Mouse (Mus musculus): ENCODE measurements at regions not wholly inside any gene's neighbourhood (a gene's known extent, or its start where the extent isn't known, plus 50 kb on each side); places are given as distances from the start of the nearest gene placed in this dataset.
A peak's percentile ranks its signal among the peaks of the same experiment; 100 is the strongest.

- no peaks in the 10 kb centered on the region for H3K36me3 ChIP-seq (ENCODE audit: control insufficient read depth, insufficient read depth, low read length)
- H3K4me2 ChIP-seq: no peak overlapping the region
- no peaks in the 10 kb centered on the region for H3K27me3 ChIP-seq (ENCODE audit: control insufficient read depth, insufficient read depth, low read length)
- no peaks in the 10 kb centered on the region for H3K4me1 ChIP-seq (ENCODE audit: control insufficient read depth, insufficient read depth, low read length)
- H3K9me3 ChIP-seq (ENCODE audit: control insufficient read depth, low read length): no peaks in the 10 kb centered on the region
- DNase-seq (ENCODE audit: low spot score, missing footprints) (no peak), ATAC-seq (ENCODE audit: low FRiP score) (no peak)
- H3K9ac ChIP-seq (ENCODE audit: low read length): no peak overlapping the region
- H3K4me3 ChIP-seq (ENCODE audit: low read depth, low read length): no peak overlapping the region
- no peak overlapping the region for H3K27ac ChIP-seq (ENCODE audit: low read depth, low read length)
Measured at GRCm38 (mm10) chr5:18080761-18081160, 118.4 kb downstream of the Gnat3 start.

GRCm38 (mm10) chr5:18082219-18082618 is 119.9 kb downstream of the Gnat3 start:
- no peak overlapping the region for H3K4me3 ChIP-seq (ENCODE audit: low read depth, low read length)
- H3K4me2 ChIP-seq: no peak overlapping the region
- no peak overlapping the region for H3K9ac ChIP-seq (ENCODE audit: low read length)
- H3K27ac ChIP-seq (ENCODE audit: low read depth, low read length): no peak overlapping the region
- no peak for ATAC-seq (ENCODE audit: low FRiP score)
- no peaks in the 10 kb centered on the region for H3K4me1 ChIP-seq (ENCODE audit: control insufficient read depth, insufficient read depth, low read length)
- DNase-seq (ENCODE audit: low spot score, missing footprints): no peak
- no peaks in the 10 kb centered on the region for H3K9me3 ChIP-seq (ENCODE audit: control insufficient read depth, low read length)
- no peaks in the 10 kb centered on the region for H3K27me3 ChIP-seq (ENCODE audit: control insufficient read depth, insufficient read depth, low read length)
- WGBS: 82% methylated on average over 9 of the region's 9 CpGs
- no peaks in the 10 kb centered on the region for H3K36me3 ChIP-seq (ENCODE audit: control insufficient read depth, insufficient read depth, low read length)

GRCm38 (mm10) chr5:18083789-18084188 is 121.4 kb downstream of the Gnat3 start:
- no peaks in the 10 kb centered on the region for H3K27me3 ChIP-seq (ENCODE audit: control insufficient read depth, insufficient read depth, low read length)
- H3K4me1 ChIP-seq (ENCODE audit: control insufficient read depth, insufficient read depth, low read length): no peaks in the 10 kb centered on the region
- H3K4me3 ChIP-seq (ENCODE audit: low read depth, low read length): no peak overlapping the region
- H3K4me2 ChIP-seq: no peak overlapping the region
- ATAC-seq (ENCODE audit: low FRiP score) (no peak), DNase-seq (ENCODE audit: low spot score, missing footprints) (no peak)
- H3K36me3 ChIP-seq (ENCODE audit: control insufficient read depth, insufficient read depth, low read length): no peaks in the 10 kb centered on the region
- no peaks in the 10 kb centered on the region for H3K9me3 ChIP-seq (ENCODE audit: control insufficient read depth, low read length)
- H3K9ac ChIP-seq (ENCODE audit: low read length): no peak overlapping the region
- 63% methylated on average over 1 of the region's 1 CpGs for WGBS
- H3K27ac ChIP-seq (ENCODE audit: low read depth, low read length): no peak overlapping the region

- no peaks in the 10 kb centered on the region for H3K9me3 ChIP-seq (ENCODE audit: control insufficient read depth, low read length)
- no peaks in the 10 kb centered on the region for H3K27me3 ChIP-seq (ENCODE audit: control insufficient read depth, insufficient read depth, low read length)
Measured at GRCm38 (mm10) chr5:18085456-18085855, 123.1 kb downstream of the Gnat3 start.

GRCm38 (mm10) chr5:18087919-18088445 is 125.6 kb downstream of the Gnat3 start:
- Histone ChIP-seq H3K4me1 (ENCODE audit: control insufficient read depth, insufficient read depth, low read length) (no peaks in the 10 kb centered on the region), H3K27ac (ENCODE audit: low read depth, low read length) (no peak overlapping the region), H3K4me2 (no peak overlapping the region), H3K9me3 (ENCODE audit: control insufficient read depth, low read length) (no peaks in the 10 kb centered on the region), H3K9ac (ENCODE audit: low read length) (no peak overlapping the region), H3K27me3 (ENCODE audit: control insufficient read depth, insufficient read depth, low read length) (no peaks in the 10 kb centered on the region), H3K4me3 (ENCODE audit: low read depth, low read length) (no peak overlapping the region), H3K36me3 (ENCODE audit: control insufficient read depth, insufficient read depth, low read length) (no peaks in the 10 kb centered on the region)
- peak; percentile 86 for ATAC-seq (ENCODE audit: low FRiP score)
- peak; percentile 96 for DNase-seq (ENCODE audit: low spot score, missing footprints)
- 45% methylated on average over 8 of the region's 8 CpGs for whole genome bisulfite sequencing

More at GRCm38 (mm10) chr5:18085456-18085855, 123.1 kb downstream of the Gnat3 start:
- no peak overlapping the region for H3K4me2 ChIP-seq
- H3K36me3 ChIP-seq (ENCODE audit: control insufficient read depth, insufficient read depth, low read length): no peaks in the 10 kb centered on the region
- DNase-seq (ENCODE audit: low spot score, missing footprints): no peak
- whole genome bisulfite sequencing: 98% methylated on average over 2 of the region's 2 CpGs
- no peak overlapping the region for H3K4me3 ChIP-seq (ENCODE audit: low read depth, low read length)
- H3K27ac ChIP-seq (ENCODE audit: low read depth, low read length): no peak overlapping the region
- ATAC-seq (ENCODE audit: low FRiP score): no peak
- H3K9ac ChIP-seq (ENCODE audit: low read length): no peak overlapping the region
- H3K4me1 ChIP-seq (ENCODE audit: control insufficient read depth, insufficient read depth, low read length): no peaks in the 10 kb centered on the region

GRCm38 (mm10) chr5:18089956-18090355 is 127.6 kb downstream of the Gnat3 start:
- no peaks in the 10 kb centered on the region for H3K4me1 ChIP-seq (ENCODE audit: control insufficient read depth, insufficient read depth, low read length)
- 46% methylated on average over 2 of the region's 2 CpGs for WGBS
- no peak for DNase-seq (ENCODE audit: low spot score, missing footprints)
- no peaks in the 10 kb centered on the region for H3K9me3 ChIP-seq (ENCODE audit: control insufficient read depth, low read length)
- ATAC-seq (ENCODE audit: low FRiP score): no peak
- H3K4me2 ChIP-seq: no peak overlapping the region
- H3K27ac ChIP-seq (ENCODE audit: low read depth, low read length): no peak overlapping the region
- H3K27me3 ChIP-seq (ENCODE audit: control insufficient read depth, insufficient read depth, low read length): no peaks in the 10 kb centered on the region
- no peak overlapping the region for H3K9ac ChIP-seq (ENCODE audit: low read length)
- H3K4me3 ChIP-seq (ENCODE audit: low read depth, low read length): no peak overlapping the region
- H3K36me3 ChIP-seq (ENCODE audit: control insufficient read depth, insufficient read depth, low read length): no peaks in the 10 kb centered on the region

GRCm38 (mm10) chr5:18114905-18115689 is 152.7 kb downstream of the Gnat3 start:
- H3K9ac ChIP-seq (ENCODE audit: low read length): no peak overlapping the region
- H3K27ac ChIP-seq (ENCODE audit: low read depth, low read length): no peak overlapping the region
- H3K4me2 ChIP-seq: no peak overlapping the region
- no peak overlapping the region for H3K4me3 ChIP-seq (ENCODE audit: low read depth, low read length)
- 39% methylated on average over 3 of the region's 3 CpGs for WGBS
- H3K27me3 ChIP-seq (ENCODE audit: control insufficient read depth, insufficient read depth, low read length): no peaks in the 10 kb centered on the region
- DNase-seq (ENCODE audit: low spot score, missing footprints) (peak; percentile 78), ATAC-seq (ENCODE audit: low FRiP score) (peak; percentile 78)
- H3K9me3 ChIP-seq (ENCODE audit: control insufficient read depth, low read length): no peaks in the 10 kb centered on the region
- H3K36me3 ChIP-seq (ENCODE audit: control insufficient read depth, insufficient read depth, low read length): no peaks in the 10 kb centered on the region
- no peaks in the 10 kb centered on the region for H3K4me1 ChIP-seq (ENCODE audit: control insufficient read depth, insufficient read depth, low read length)

GRCm38 (mm10) chr5:18135794-18136678 is 173.7 kb downstream of the Gnat3 start:
- ATAC-seq (ENCODE audit: low FRiP score) (peak; percentile 57), DNase-seq (ENCODE audit: low spot score, missing footprints) (no peak)
- H3K9ac ChIP-seq (ENCODE audit: low read length): no peak overlapping the region
- H3K4me3 ChIP-seq (ENCODE audit: low read depth, low read length): no peak overlapping the region
- H3K36me3 ChIP-seq (ENCODE audit: control insufficient read depth, insufficient read depth, low read length): no peaks in the 10 kb centered on the region
- H3K9me3 ChIP-seq (ENCODE audit: control insufficient read depth, low read length): no peaks in the 10 kb centered on the region
- 62% methylated on average over 7 of the region's 7 CpGs for WGBS
- H3K27ac ChIP-seq (ENCODE audit: low read depth, low read length): no peak overlapping the region; the same call in 1 of the 2 replicates
- H3K4me2 ChIP-seq: no peak overlapping the region
- H3K27me3 ChIP-seq (ENCODE audit: control insufficient read depth, insufficient read depth, low read length): no peaks in the 10 kb centered on the region
- H3K4me1 ChIP-seq (ENCODE audit: control insufficient read depth, insufficient read depth, low read length): no peaks in the 10 kb centered on the region
